Mouse (Mus musculus) cortical plate, adult 2 months (tissue): ENCODE results near the gene Mip. TPM values are rescaled to one million over a fixed set of nuclear protein-coding genes. Genes with fewer than 3 reads are reported as not detected.
"Not testable (repeated sequence)": the region's sequence is repeated elsewhere in the genome, so short reads cannot be mapped to it uniquely, and the experiment has no call there.

ENCODE experiments used
- H3K27ac ChIP-seq: fragments of 200-500 bp; 2 replicates; pipeline ENCODE4 v1.5.1; 2012; ENCODE audit warnings: low read length, control low read depth, inconsistent platforms; ENCODE audit not compliant: insufficient read depth
- H3K4me1 ChIP-seq: fragments of 200-500 bp; 2 replicates; pipeline ENCODE4 v1.6.1; 2011; ENCODE audit warnings: low read length; ENCODE audit not compliant: control insufficient read depth, insufficient read depth
- H3K4me3 ChIP-seq: fragments of 200-500 bp; 2 replicates; pipeline ENCODE4 v1.5.1; 2011; ENCODE audit warnings: mild to moderate bottlenecking, low read length, control low read depth; ENCODE audit not compliant: insufficient read depth
- CTCF ChIP-seq: fragments of 200-500 bp; IDR thresholded peaks from 2 replicates; pipeline ENCODE4 v1.5.1; 2011; ENCODE audit warnings: mild to moderate bottlenecking, control low read depth, low read length; ENCODE audit not compliant: insufficient read depth; ENCODE audit errors: extremely low read depth
- POLR2A ChIP-seq: fragments of 200-500 bp; IDR thresholded peaks from 2 replicates; pipeline ENCODE4 v1.6.1; 2011; ENCODE audit warnings: mild to moderate bottlenecking, low read length, control low read depth; ENCODE audit not compliant: insufficient read depth; ENCODE audit errors: extremely low read depth
- polyA plus RNA-seq: library from polyadenylated mRNA; depleted of rRNA; stranded (reverse); fragments of >200 nt; gene quantifications from 2 replicates; pipeline ENCODE4 v1.2.3, GENCODE M21; 2012

Mip gene
- polyA plus RNA-seq, 1 experiment = not detected

GRCm38 (mm10) chr10:128191472-128191871 is 34.2 kb upstream of the Mip start:
- Histone ChIP-seq H3K4me1 (no peaks in the 10 kb centered on the region), H3K4me3 (no peak overlapping the region), H3K27ac (no peak overlapping the region)
- TF ChIP-seq CTCF (no peak), POLR2A (no peak)

- H3K27ac ChIP-seq, H3K4me1 ChIP-seq, H3K4me3 ChIP-seq: not testable (repeated sequence)
These were observed 33.4 kb upstream of the Mip start for GRCm38 (mm10) chr10:128192030-128192766.

DNA sequence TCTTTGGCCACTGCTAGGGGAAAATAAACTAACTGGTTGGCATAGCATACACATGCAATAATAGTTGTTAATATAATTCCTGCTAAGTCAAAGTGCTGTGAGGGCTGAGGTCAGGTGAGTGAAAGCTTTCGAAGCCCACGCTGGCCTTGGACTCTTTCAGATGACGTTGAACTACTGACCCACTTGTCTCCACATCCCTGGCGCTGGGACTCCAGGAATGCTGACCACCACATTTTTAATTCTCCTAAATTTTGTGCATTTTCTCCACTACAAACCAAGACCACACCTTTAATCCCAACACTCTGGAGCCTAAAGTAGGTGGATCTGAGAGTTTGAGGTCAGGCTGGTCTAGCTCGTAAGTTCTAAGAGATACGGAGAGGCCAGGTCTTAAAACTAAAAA is 32.5 kb upstream of the Mip start:
- Histone ChIP-seq H3K27ac (no peak overlapping the region), H3K4me1 (no peaks in the 10 kb centered on the region), H3K4me3 (no peak overlapping the region)
- TF ChIP-seq POLR2A (no peak), CTCF (no peak)

DNA sequence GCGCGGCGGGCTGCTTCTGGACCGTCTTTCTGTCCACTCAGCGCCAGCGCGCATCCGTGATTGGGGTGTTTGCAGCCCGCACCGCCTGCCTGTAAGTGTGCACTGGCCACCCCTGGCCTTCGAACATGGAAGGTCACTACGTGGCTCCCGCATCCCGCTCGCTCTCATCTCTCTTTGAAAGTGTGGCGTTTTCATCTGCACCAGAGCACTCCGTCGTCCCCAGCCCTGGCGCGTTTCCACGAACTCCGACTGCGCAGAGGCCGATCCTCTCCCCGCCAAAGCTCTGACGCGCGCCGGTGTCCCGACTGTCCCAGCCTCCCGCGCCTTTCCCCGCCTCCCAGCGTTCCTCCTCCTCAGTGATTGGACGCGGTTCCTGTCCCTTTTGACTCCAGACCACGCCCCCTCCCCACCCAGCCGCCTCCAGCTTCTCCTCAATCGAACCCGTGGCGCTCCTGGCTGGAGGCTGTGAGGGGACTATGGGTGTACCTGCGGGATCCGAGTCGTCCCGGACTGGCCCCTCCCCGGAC is 31.6 kb upstream of the Mip start, which contains the start of gene Gls2:
Gene Gls2, plus strand, starts transcription at position 434 of the 527 bp plus-strand sequence.
- no peak for TF ChIP-seq CTCF
- TF ChIP-seq POLR2A = peak; percentile 60; the same call in 1 of the 2 replicates
- H3K4me3 ChIP-seq = peak within 1 kb of the TSS; percentile 57
- H3K27ac ChIP-seq = peak within 1 kb of the TSS; percentile 4; the same call in 1 of the 2 replicates
- no peaks in the 10 kb centered on the region for H3K4me1 ChIP-seq

GRCm38 (mm10) chr10:128194551-128195461 is 30.8 kb upstream of the Mip start:
- peak overlapping the region; percentile 4; the same call in 1 of the 2 replicates for H3K27ac ChIP-seq

DNA sequence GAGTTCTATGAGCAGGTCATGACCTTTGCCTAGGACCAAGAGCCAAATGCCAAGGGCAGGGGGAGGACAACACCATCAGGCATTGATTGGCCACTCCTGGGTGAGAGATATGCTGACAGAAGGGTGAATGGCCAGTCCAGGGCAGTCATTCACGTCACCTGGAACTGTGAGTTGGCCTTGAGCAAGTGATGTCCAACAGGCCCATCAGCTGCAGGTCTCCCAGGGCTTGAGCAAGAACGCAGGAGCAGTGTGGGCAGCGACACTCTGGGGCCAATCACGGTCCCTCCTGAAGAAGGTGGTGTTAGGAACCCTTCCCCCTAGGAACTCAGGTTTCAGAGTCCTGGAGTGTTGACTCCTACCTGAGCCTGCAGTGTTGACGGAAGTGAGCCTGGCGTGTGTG is 23.8 kb upstream of the Mip start:
- TF ChIP-seq POLR2A (no peak), CTCF (no peak)
- no peaks in the 10 kb centered on the region for H3K4me1 ChIP-seq
- H3K27ac ChIP-seq = no peak overlapping the region
- H3K4me3 ChIP-seq = no peak overlapping the region

More at GRCm38 (mm10) chr10:128194551-128195461, 30.8 kb upstream of the Mip start:
- peak overlapping the region; percentile 57 for H3K4me3 ChIP-seq
- TF ChIP-seq CTCF (no peak), POLR2A (peak; percentile 98)
- H3K4me1 ChIP-seq = no peaks in the 10 kb centered on the region

DNA sequence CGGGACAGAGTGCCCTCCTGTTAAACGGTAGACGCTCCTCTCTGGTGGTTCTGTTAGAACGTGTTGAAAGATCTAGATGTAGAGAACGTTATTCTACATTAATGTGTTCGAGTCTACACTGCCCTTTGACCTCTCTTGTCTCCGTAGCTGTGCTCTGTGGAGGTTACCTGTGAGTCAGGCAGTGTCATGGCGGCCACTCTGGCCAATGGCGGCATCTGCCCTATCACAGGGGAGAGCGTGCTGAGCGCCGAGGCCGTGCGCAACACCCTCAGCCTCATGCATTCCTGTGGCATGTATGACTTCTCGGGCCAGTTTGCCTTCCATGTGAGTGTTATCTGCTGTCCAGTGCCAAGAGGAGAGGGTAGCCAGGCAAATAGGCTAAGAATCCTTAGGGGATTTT is 20.7 kb upstream of the Mip start:
- H3K4me3 ChIP-seq = no peak overlapping the region
- no peaks in the 10 kb centered on the region for H3K4me1 ChIP-seq
- H3K27ac ChIP-seq = no peak overlapping the region
- TF ChIP-seq CTCF (no peak), POLR2A (no peak)

DNA sequence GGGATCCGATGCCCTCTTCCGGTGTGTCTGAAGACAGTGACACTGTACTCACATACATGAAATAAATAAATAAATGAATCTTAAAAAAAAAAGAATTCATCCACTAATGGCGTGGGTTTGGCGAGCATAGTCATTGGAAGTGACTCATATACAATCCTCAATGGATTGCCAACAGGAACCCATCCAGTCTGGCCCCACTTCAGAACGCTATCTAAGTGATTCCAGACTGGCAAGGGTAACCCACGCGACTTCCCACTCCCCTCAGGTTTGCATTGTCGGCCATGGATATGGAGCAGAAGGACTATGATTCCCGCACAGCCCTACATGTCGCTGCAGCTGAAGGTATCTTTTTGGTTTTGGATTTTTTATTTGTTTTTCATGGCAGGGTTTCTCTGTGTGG is 17.3 kb upstream of the Mip start:
- Histone ChIP-seq H3K4me3 (no peak overlapping the region), H3K27ac (no peak overlapping the region), H3K4me1 (0 out of 2 replicates have a peak, but pooled peaks cover 3% of the 10 kb centered on the region)
- TF ChIP-seq CTCF = no peak
- TF ChIP-seq POLR2A = no peak

DNA sequence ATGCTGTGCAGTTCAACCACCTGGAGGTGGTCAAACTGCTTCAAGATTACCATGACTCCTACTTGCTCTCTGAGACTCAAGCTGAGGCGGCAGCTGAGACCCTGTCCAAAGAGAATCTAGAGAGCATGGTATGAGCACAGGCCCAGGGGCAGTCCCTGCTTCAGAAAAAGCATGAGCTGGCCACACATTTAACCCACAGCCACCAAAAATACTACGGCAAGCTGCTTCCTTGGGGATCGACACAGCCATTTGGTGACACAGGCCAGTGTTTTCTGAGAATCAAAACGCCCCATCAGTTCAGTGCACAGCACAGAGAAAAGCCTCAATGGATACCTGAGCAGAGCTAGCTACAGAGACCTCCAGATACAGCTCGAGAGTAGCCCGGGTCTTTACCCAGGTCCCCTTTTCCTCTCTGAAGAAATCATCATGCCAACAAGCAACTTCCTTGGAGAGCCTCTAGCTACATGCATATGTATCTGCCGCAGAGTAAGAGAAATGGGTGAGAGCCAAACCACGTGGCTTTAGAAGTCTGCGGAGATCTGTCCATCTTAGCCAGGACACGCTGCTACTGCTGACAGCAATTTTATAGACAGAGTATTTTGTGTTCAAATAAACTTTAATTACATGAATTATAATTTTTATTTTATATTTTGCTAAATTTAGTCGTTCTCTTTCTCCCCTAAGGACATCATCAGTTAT is 16.2 kb upstream of the Mip start:
- no peak for TF ChIP-seq CTCF
- no peak for TF ChIP-seq POLR2A
- Histone ChIP-seq H3K4me1 (0 out of 2 replicates have a peak, but pooled peaks cover 3% of the 10 kb centered on the region), H3K27ac (no peak overlapping the region), H3K4me3 (no peak overlapping the region; the same call in 1 of the 2 replicates)
